Mouse (Mus musculus) CD4-positive, CD25-positive, alpha-beta regulatory T cell, adult 2 months (primary cell): ENCODE results near the gene Fam149b.
A peak's percentile ranks its signal among the peaks of the same experiment; 100 is the strongest.

Source experiments
- DNase-seq: peaks from one replicate; pipeline ENCODE4 v3.0.0-alpha.2; 2012; ENCODE audit warnings: low read depth, low spot score

Fam149b gene

DNA sequence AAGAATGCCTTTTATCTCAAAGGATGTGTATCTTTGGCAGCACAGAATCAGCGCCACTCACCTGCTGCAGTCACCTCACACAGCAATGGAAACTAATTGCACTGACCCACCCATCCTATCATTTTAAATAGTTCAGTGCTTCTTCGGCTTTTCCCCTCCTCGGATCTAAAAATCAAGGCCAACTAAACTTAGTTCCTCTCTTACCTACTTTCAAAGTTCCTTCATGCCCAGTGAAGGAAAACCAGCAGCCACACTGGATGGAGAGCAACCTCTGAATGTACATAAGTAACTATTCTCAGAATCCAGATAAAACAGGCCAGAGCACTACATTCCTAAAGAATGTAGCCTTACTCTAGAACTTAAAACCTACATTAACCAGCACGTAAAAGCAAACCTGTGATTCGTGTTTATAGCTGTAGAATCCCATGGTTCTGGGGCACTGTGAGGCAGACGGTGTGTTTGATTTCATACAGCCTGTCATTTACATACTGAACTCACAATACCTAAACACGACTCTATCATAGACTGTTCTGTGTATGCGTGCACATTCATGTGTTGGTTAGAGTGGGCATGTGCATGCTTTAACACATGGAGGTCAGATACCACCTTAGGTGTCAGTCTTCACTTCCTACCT lies 41.6 kb downstream of the Fam149b start:
- no peak for DNase-seq

DNA sequence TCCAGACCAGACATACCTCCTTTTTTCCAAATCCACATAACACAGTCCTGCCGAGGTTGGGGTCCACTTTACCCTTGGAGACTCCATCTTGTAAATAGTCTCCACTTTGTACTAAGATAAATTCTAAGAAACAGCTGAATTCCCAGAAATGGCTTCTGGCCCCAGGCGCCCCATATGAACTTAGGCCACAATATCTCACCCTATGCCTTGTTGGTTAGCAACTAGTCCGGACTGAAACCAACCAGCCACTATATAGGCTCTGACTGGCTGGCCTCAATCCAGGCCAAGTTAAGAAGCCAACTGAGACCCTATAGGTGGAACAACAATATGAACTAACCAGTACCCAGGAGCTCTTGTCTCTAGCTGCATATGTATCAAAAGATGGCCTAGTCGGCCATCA lies 44.4 kb downstream of the Fam149b start:
- no peak for DNase-seq

DNA sequence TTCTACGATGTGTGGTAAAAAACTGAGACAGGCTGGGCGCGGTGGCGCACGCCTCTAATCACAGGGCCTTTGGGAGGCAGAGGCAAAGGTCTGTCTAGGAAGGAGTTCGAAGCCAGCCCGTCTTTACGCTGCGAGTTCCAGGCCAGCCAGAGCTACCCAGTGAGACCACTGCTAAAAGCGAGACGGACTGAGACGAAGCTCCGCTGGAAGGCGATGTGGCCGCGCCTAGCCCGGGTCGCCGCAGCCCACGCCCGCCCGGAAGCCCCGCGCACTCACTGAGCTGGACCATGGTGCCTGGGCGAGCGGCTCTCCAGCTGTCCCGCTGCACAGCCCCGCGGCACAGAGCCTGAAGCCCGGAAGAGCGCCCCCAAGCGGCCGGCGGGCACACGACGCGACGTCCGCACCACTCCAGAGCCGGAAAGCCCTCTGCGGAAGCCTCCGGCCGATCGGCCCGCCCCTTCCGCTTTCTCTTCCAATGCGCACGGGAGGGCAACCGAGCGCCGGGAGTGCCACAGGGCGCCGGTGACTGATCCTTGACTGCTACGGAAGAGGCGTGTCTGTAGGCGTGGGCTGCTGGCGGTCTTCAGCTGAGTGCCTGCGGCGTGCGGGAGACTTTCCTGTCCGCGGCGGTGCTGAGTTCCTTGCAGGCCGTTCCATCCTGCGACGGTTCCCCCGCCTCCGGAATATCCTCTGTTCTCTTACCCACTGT lies 45.4 kb downstream of the Fam149b start, which contains the start of gene Mrps16:
Gene Mrps16 (minus strand): TSS at position 430 of the 709 bp plus-strand sequence.
- DNase-seq = peak; percentile 98

DNA sequence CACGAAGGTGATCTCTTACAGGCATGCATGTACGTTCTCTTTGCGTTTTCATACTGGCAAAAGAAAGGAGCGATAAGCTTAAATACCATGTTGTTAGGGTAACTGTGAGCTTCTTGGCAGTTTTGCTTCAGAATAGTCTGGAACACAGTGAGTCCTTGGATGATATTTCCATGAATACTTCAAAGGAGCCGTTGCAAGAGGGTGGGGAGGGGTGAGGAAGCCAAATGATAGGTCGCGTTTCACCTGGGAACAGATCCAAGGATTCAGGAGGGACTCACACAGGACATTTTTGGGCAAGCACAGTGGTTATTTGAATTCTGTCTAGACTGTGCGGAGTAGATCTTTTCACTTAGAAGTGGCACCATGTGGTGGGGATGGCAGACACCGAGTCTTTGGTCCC lies 49.3 kb downstream of the Fam149b start:
- no peak for DNase-seq

DNA sequence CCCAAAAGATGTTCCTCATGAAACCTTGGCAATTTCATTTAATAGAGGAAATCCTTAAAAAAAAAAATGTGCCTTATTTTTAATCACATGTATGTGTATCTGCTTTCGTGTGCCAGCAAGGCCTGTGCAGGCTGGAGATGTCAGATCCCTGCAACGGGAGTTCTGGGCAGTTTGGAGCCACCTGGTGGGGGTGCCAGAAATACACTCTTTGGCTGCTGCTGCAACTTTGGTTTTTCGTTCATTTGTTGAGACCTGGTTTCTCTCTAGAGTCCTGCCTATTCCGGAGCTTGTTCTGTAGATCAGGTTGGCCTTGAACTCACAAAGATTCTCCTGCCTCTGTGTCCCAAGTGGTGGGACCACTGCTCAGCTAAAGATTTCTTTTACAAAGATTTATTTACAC lies 50.9 kb downstream of the Fam149b start:
- DNase-seq = peak; percentile 56

DNA sequence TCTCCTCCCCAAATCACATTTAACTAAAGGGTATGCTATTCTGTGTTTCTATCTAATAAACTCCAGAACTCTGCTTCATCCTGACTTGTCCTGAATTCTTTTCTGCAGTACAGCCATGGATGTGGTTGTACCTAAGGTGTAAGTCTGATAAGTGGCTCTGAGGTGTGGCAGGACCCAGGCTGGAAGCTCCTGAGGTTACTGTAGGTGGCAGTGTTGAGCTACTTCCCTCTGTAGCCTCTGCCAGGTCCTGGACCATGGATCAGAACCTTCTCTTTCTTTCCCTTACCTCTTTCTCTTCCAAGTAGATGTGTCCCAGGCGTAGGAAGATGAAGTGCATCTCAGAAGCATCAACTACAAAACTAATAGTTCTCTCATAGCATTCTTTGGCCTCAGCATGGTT lies 52.1 kb downstream of the Fam149b start:
- peak; percentile 64 for DNase-seq

DNA sequence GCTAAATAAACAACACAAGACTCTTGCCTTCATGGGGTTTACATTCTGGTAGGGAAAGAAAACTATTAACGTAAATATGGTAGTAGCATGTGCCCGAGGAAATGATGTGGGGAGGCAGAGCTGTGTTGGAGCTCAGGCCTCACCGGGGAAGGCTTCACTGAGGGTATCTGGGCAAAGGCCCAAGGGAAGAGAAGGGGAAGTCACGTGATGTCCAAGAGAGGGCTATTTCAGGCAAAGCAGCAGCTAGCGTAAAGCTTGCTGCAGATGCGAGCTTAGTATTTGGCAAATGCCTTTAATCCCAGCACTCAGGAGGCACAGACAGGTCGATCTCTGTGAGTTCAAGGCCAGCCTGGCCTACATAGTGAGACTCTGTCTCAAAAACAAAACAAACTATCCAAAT lies 74.3 kb downstream of the Fam149b start:
- DNase-seq = no peak

DNA sequence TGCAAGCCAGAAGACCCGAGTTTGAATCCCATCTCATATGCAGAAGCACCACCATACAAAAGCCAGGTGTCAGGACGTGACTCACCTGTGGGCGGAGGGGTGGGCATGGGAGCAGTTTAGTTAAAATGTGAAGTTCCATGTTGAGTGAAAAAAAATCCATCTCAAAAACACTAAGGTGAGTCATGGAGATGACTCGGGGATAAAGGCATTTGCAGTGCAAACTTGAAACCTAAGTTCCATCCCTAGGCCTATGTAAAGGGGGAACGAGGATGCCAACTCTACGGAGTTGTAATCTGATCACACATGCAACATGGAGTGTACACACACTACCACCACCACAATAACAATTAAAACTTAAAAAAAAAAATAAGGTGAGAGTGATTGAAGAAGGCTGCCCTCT lies 75.1 kb downstream of the Fam149b start:
- DNase-seq = no peak

DNA sequence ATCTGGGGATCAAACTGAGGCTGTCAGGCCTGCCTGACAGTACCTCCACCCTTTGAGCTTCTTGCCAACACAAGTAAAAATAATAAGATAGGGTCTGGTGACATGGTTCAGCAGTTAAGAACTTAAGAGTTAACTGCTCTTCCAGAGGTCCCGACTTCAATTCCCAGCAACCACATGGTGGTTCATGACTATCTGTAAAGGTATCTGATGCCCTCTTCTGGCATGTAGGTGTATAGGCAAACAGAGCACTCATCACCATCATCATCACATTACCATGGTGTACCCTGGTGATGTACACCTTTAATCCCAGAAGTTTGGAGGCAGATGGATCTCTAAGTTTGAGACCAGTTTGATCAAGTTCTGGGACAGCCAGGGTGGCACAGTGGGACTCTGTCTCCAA lies 80.6 kb downstream of the Fam149b start:
- peak; percentile 7 for DNase-seq

DNA sequence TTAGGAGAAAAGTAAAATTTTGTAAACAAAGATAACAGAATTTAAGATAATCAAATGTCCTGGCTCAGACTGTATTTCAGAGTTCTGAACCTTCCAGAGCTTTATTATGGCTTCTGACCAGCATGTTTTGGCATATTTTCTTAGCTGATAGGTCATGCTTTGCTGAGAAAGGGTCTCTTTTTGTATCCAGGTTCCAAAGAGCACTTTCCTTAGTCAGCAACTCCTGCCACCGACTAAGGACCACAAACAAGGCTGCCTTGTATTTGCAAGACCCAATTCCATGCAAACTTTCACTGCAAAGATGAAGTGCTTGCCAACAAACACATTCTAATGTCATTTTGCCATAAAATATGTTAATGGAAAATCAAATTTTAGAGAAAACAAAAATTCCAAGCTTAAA lies 81.9 kb downstream of the Fam149b start:
- DNase-seq = no peak

DNA sequence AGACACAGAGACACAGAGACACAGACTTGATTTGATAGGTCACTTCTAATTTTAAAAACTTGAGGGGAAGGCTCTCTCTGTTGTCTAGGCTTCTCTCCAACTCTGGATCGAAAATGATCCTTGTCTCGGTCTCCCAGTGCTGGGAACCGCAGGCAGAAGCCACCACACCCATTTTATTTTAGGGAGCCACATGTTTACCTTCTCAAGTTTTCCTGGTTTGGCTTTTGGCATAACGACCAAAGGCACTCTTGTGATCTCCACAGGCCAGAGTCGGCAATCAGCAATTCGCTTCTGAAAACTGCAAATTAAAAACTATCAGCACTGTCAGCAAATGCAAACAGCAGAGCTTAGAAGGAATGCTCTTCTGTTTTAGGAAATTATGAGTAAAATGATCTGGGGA lies 83.8 kb downstream of the Fam149b start:
- DNase-seq = no peak

DNA sequence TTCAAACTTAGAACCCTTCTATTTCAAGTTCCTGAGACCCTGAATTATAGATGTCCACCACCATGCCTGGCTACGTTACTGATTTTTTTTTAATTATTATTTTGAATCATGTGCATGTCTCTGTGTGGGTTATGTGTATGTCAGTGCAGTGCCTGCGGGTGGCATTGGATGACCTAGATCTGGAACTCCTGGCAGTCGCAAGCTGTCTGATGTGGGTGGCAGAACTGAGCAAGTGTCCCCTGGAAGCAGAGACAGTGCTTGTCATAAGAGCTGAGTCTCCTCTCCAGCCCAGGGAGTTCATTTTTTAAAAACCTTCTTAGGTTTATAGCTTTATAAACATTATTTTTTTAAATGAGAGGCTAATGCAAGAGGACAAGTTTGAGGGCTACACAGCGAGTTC lies 84.5 kb downstream of the Fam149b start:
- no peak for DNase-seq
